Mouse (Mus musculus): Measurements from ENCODE around the gene Bend5.

Bend5 gene

GRCm38 (mm10) chr4:111442435-111443238 is 27.8 kb downstream of the Bend5 start:
- DNase-seq (ENCODE audit: low spot score) = peak; percentile 16

GRCm38 (mm10) chr4:111443906-111444615 is 29.3 kb downstream of the Bend5 start:
- no peak for DNase-seq (ENCODE audit: low spot score)

GRCm38 (mm10) chr4:111444616-111445160 is 29.9 kb downstream of the Bend5 start:
- DNase-seq (ENCODE audit: low spot score) = no peak

- no peak for DNase-seq (ENCODE audit: low spot score)
These were observed 33.1 kb downstream of the Bend5 start for GRCm38 (mm10) chr4:111447918-111448317.

- DNase-seq (ENCODE audit: low spot score) = no peak
These were observed 33.8 kb downstream of the Bend5 start for GRCm38 (mm10) chr4:111448586-111448985.

- no peak for DNase-seq (ENCODE audit: low spot score)
These were observed 34.8 kb downstream of the Bend5 start for GRCm38 (mm10) chr4:111449442-111450199.

- no peak for DNase-seq (ENCODE audit: low spot score)
These were observed 36.6 kb downstream of the Bend5 start for GRCm38 (mm10) chr4:111451283-111451918.

GRCm38 (mm10) chr4:111452192-111452591 is 37.4 kb downstream of the Bend5 start:
- DNase-seq (ENCODE audit: low spot score) = no peak

- no peak for DNase-seq (ENCODE audit: low spot score)
These were observed 38.5 kb downstream of the Bend5 start for GRCm38 (mm10) chr4:111453275-111453674.

- DNase-seq (ENCODE audit: low spot score) = no peak
These were observed 40.8 kb downstream of the Bend5 start for GRCm38 (mm10) chr4:111455621-111456020.

GRCm38 (mm10) chr4:111457568-111457967 is 42.8 kb downstream of the Bend5 start:
- no peak for DNase-seq (ENCODE audit: low spot score)

GRCm38 (mm10) chr4:111467293-111467773 is 52.5 kb downstream of the Bend5 start:
- no peak for DNase-seq (ENCODE audit: low spot score)

GRCm38 (mm10) chr4:111467796-111468195 is 53.0 kb downstream of the Bend5 start:
- no peak for DNase-seq (ENCODE audit: low spot score)

- DNase-seq (ENCODE audit: low spot score) = no peak
These were observed 55.0 kb downstream of the Bend5 start for GRCm38 (mm10) chr4:111469847-111470246.

- no peak for DNase-seq (ENCODE audit: low spot score)
These were observed 56.9 kb downstream of the Bend5 start for GRCm38 (mm10) chr4:111471726-111472125.

- no peak for DNase-seq (ENCODE audit: low spot score)
These were observed 57.7 kb downstream of the Bend5 start for GRCm38 (mm10) chr4:111472511-111472910.

- no peak for DNase-seq (ENCODE audit: low spot score)
These were observed 58.2 kb downstream of the Bend5 start for GRCm38 (mm10) chr4:111473014-111473413.

- no peak for DNase-seq (ENCODE audit: low spot score)
These were observed 60.7 kb downstream of the Bend5 start for GRCm38 (mm10) chr4:111475374-111475971.

GRCm38 (mm10) chr4:111477507-111477906 is 62.7 kb downstream of the Bend5 start:
- no peak for DNase-seq (ENCODE audit: low spot score)

- no peak for DNase-seq (ENCODE audit: low spot score)
These were observed 68.7 kb downstream of the Bend5 start for GRCm38 (mm10) chr4:111483499-111483898.

GRCm38 (mm10) chr4:111485189-111485588 is 70.4 kb downstream of the Bend5 start:
- peak; percentile 37 for DNase-seq (ENCODE audit: low spot score)
